Comparison of ENCODE assay signal across 8 mouse cellular contexts in genomic region chr10:128817033-128817432, GRCm38 (mm10). TPM values are rescaled to one million over a fixed set of nuclear protein-coding genes. Genes with fewer than 3 reads are reported as not detected.
DNase-seq lines count a peak whose midpoint lies in the region; ATAC-seq and TF ChIP-seq lines count a peak whose summit lies in the region.

Gene Sarnp (plus strand): TSS chr10:128817333.

- peaks cover 5% of the 10 kb centered on the region for H3K79me3 ChIP-seq in C2C12 (ENCODE audit: low read depth)

- no peak for TF ChIP-seq CTCF in C2C12 (IDR thresholded peaks at IDR 0.05; ENCODE audit: control insufficient read depth, insufficient read depth, insufficient read length)
- TF ChIP-seq CTCF in MEL (IDR thresholded peaks at IDR 0.05 in 2 of 3, conservative IDR thresholded peaks at IDR 0.05 in 1 of 3; ENCODE audit: control insufficient read depth in 1 of 3, insufficient read depth in 1 of 3, low read depth in 2 of 3, low read length in 3 of 3, poor library complexity in 1 of 3, severe bottlenecking in 1 of 3) = no peak
- no peak for TF ChIP-seq CTCF in liver, embryonic 14.5 days (IDR thresholded peaks at IDR 0.05; ENCODE audit: low read depth)

- no peak for TF ChIP-seq EP300 in MEL (IDR thresholded peaks at IDR 0.05; ENCODE audit: low read depth in 1 of 2, low read length in 2 of 2)
- TF ChIP-seq EP300 in liver, embryonic 14.5 days (IDR thresholded peaks at IDR 0.05; ENCODE audit: low read depth) = no peak

- no peak for ATAC-seq in forebrain, embryonic 15.5 days (replicated peaks)
- ATAC-seq in hindbrain, embryonic 11.5 days (ENCODE audit: low FRiP score) = no peak
- ATAC-seq in liver, embryonic 14.5 days (ENCODE audit: insufficient read depth) = no peak

- peaks cover 0 to 5% of the 10 kb centered on the region in 2 experiments; a peak in 1 of 4 replicates for H3K4me1 ChIP-seq in MEL (ENCODE audit: control insufficient read depth in 1 of 2, insufficient read depth in 2 of 2, low read length in 2 of 2)
- H3K4me1 ChIP-seq in forebrain, embryonic 15.5 days = peaks cover 12% of the 10 kb centered on the region
- no peaks in the 10 kb centered on the region for H3K4me1 ChIP-seq in hindbrain, embryonic 11.5 days (replicated peaks; ENCODE audit: control insufficient read depth, insufficient read depth, low read length)
- H3K4me1 ChIP-seq in liver, embryonic 14.5 days (replicated peaks; ENCODE audit: control insufficient read depth in 2 of 2, insufficient read depth in 2 of 2, low read length in 1 of 2) = peaks cover 5 to 6% of the 10 kb centered on the region in 2 experiments; a peak in 3 of 4 replicates

- WGBS in forebrain, embryonic 15.5 days = 94% methylated on average over 13 of the region's 13 CpGs
- WGBS in hindbrain, embryonic 11.5 days = 92% methylated on average over 13 of the region's 13 CpGs
- 80% methylated on average over 13 of the region's 13 CpGs for WGBS in liver, embryonic 14.5 days (ENCODE audit: insufficient replicate concordance)

- DNase-seq in MEL (ENCODE audit: low read depth, low spot score) = no peak
- no peak for DNase-seq in hindbrain, embryonic 11.5 days (ENCODE audit: low spot score)
- DNase-seq in liver, embryonic 14.5 days (ENCODE audit: low read depth in 3 of 3, low spot score in 3 of 3) = no peak
- no peak for DNase-seq in ovary, postnatal 14 days (ENCODE audit: low spot score)
- DNase-seq in testis, postnatal 10 days (ENCODE audit: low spot score) = no peak
- no peak for DNase-seq in lung, postnatal 25 days (ENCODE audit: low spot score)

- no peak within 1 kb of the TSS for H3K9ac ChIP-seq in MEL (ENCODE audit: control insufficient read depth, low read depth, low read length, poor library complexity, severe bottlenecking)
- no peak within 1 kb of the TSS for H3K9ac ChIP-seq in forebrain, embryonic 15.5 days (replicated peaks)
- no peak within 1 kb of the TSS for H3K9ac ChIP-seq in hindbrain, embryonic 11.5 days (ENCODE audit: low read depth, low read length)
- H3K9ac ChIP-seq in liver, embryonic 14.5 days (replicated peaks) = no peak within 1 kb of the TSS

- no peak for TF ChIP-seq RAD21 in MEL (IDR thresholded peaks at IDR 0.05; ENCODE audit: low read depth, low read length)

- H3K9me3 ChIP-seq in MEL (replicated peaks; ENCODE audit: insufficient read depth, low read length) = no peaks in the 10 kb centered on the region
- no peaks in the 10 kb centered on the region for H3K9me3 ChIP-seq in forebrain, embryonic 15.5 days
- H3K9me3 ChIP-seq in hindbrain, embryonic 11.5 days (ENCODE audit: control insufficient read depth, low read length) = no peaks in the 10 kb centered on the region
- no peaks in the 10 kb centered on the region for H3K9me3 ChIP-seq in liver, embryonic 14.5 days (ENCODE audit: control insufficient read depth, low read length)

- TF ChIP-seq POLR2A in MEL (IDR thresholded peaks at IDR 0.05; ENCODE audit: control insufficient read depth in 1 of 2, insufficient read depth in 1 of 2, low read depth in 1 of 2, low read length in 2 of 2, poor library complexity in 1 of 2) = no peak

- no peaks in the 10 kb centered on the region for H3K27me3 ChIP-seq in C2C12 (ENCODE audit: control insufficient read depth, insufficient read depth, insufficient read length)
- no peaks in the 10 kb centered on the region for H3K27me3 ChIP-seq in MEL (ENCODE audit: control insufficient read depth in 1 of 2, insufficient read depth in 2 of 2, low read length in 2 of 2)
- no peaks in the 10 kb centered on the region for H3K27me3 ChIP-seq in forebrain, embryonic 15.5 days
- no peaks in the 10 kb centered on the region for H3K27me3 ChIP-seq in hindbrain, embryonic 11.5 days (ENCODE audit: control insufficient read depth, insufficient read depth, low read length)
- H3K27me3 ChIP-seq in liver, embryonic 14.5 days (ENCODE audit: control insufficient read depth, insufficient read depth, low read length) = no peaks in the 10 kb centered on the region

- H3ac ChIP-seq in C2C12 (ENCODE audit: control insufficient read depth, insufficient read length, low read depth) = no peak within 1 kb of the TSS

- H3K36me3 ChIP-seq in C2C12 (ENCODE audit: control insufficient read depth, insufficient read depth) = peaks cover 67% of the 10 kb centered on the region
- peaks cover 11 to 26% of the 10 kb centered on the region in 2 experiments for H3K36me3 ChIP-seq in MEL (ENCODE audit: control insufficient read depth in 1 of 2, insufficient read depth in 2 of 2, low read length in 2 of 2)
- H3K36me3 ChIP-seq in forebrain, embryonic 15.5 days = peaks cover 69% of the 10 kb centered on the region
- peaks cover 17% of the 10 kb centered on the region for H3K36me3 ChIP-seq in hindbrain, embryonic 11.5 days (ENCODE audit: control insufficient read depth, insufficient read depth, low read length)
- H3K36me3 ChIP-seq in liver, embryonic 14.5 days (replicated peaks; ENCODE audit: control insufficient read depth, insufficient read depth, low read depth) = peaks cover 47% of the 10 kb centered on the region

- no peak within 1 kb of the TSS for H3K27ac ChIP-seq in MEL (ENCODE audit: control insufficient read depth, low read depth, low read length)
- H3K27ac ChIP-seq in forebrain, embryonic 15.5 days (replicated peaks) = no peak within 1 kb of the TSS
- no peak within 1 kb of the TSS for H3K27ac ChIP-seq in hindbrain, embryonic 11.5 days (ENCODE audit: low read depth, low read length)
- no peak within 1 kb of the TSS for H3K27ac ChIP-seq in liver, embryonic 14.5 days

- no peak within 1 kb of the TSS for H3K4me3 ChIP-seq in C2C12 (ENCODE audit: insufficient read depth, poor library complexity, severe bottlenecking)
- H3K4me3 ChIP-seq in MEL (ENCODE audit: control insufficient read depth in 1 of 2, insufficient read depth in 1 of 2, low read depth in 2 of 2, low read length in 2 of 2) = no peak within 1 kb of the TSS
- no peak within 1 kb of the TSS for H3K4me3 ChIP-seq in forebrain, embryonic 15.5 days
- no peak within 1 kb of the TSS for H3K4me3 ChIP-seq in hindbrain, embryonic 11.5 days (ENCODE audit: low read depth, low read length)
- H3K4me3 ChIP-seq in liver, embryonic 14.5 days (ENCODE audit: insufficient read depth in 1 of 2, low read depth in 2 of 2, low read length in 2 of 2) = no peak within 1 kb of the TSS

- peaks cover 16% of the 10 kb centered on the region for H3K79me2 ChIP-seq in C2C12 (ENCODE audit: control insufficient read depth, insufficient read depth)
- peaks cover 14% of the 10 kb centered on the region for H3K79me2 ChIP-seq in MEL (ENCODE audit: control insufficient read depth, insufficient read depth, low read length, poor library complexity)

- H3K4me2 ChIP-seq in forebrain, embryonic 15.5 days (replicated peaks) = no peak within 1 kb of the TSS
- H3K4me2 ChIP-seq in hindbrain, embryonic 11.5 days (replicated peaks; ENCODE audit: low read depth, low read length) = no peak within 1 kb of the TSS
- no peak within 1 kb of the TSS for H3K4me2 ChIP-seq in liver, embryonic 14.5 days (ENCODE audit: low read depth)

TF ChIP-seq in C2C12, 6 proteins besides CTCF, POLR2A, EP300 and RAD21:
- TF ChIP-seq FOSL1 (IDR thresholded peaks at IDR 0.05; ENCODE audit: insufficient read depth, low read length, poor library complexity, severe bottlenecking) (no peak), CEBPB (IDR thresholded peaks at IDR 0.05; ENCODE audit: low read depth) (no peak), MAX (IDR thresholded peaks at IDR 0.05) (no peak), MYOD1 (IDR thresholded peaks at IDR 0.05; ENCODE audit: control insufficient read depth, insufficient read length, low read depth) (no peak), MYOG (IDR thresholded peaks at IDR 0.05; ENCODE audit: control insufficient read depth, extremely low read depth, insufficient read length) (no peak), USF1 (IDR thresholded peaks at IDR 0.05; ENCODE audit: low read depth) (no peak)

TF ChIP-seq in MEL, 35 proteins besides CTCF, POLR2A, EP300 and RAD21:
- TF ChIP-seq ETS1 (IDR thresholded peaks at IDR 0.05; ENCODE audit: low read depth, low read length) = no peak
- TF ChIP-seq TBP (IDR thresholded peaks at IDR 0.05; ENCODE audit: low read depth, low read length) = no peak
- no peak for TF ChIP-seq RCOR1 (IDR thresholded peaks at IDR 0.05; ENCODE audit: low read depth, low read length)
- TF ChIP-seq NELFE (IDR thresholded peaks at IDR 0.05; ENCODE audit: low read depth, low read length) = no peak
- no peak for TF ChIP-seq CHD1 (IDR thresholded peaks at IDR 0.05; ENCODE audit: low read depth, low read length)
- no peak for TF ChIP-seq CHD2 (IDR thresholded peaks at IDR 0.05; ENCODE audit: low read length)
- TF ChIP-seq BHLHE40 (IDR thresholded peaks at IDR 0.05; ENCODE audit: borderline replicate concordance, low read depth, low read length) = no peak
- no peak for TF ChIP-seq UBTF (IDR thresholded peaks at IDR 0.05; ENCODE audit: borderline replicate concordance, insufficient read depth, low read depth, low read length)
- no peak for TF ChIP-seq SIN3A (IDR thresholded peaks at IDR 0.05; ENCODE audit: low read length)

RNA-seq across cellular contexts. Expression of gene Sarnp, which starts in this region (rescaled TPM):
- polyA plus RNA-seq in C2C12 (2012; fragmentation: generic; extraction: Trizol) (56.6 TPM), MEL (2012; ENCODE audit: insufficient read depth in 1 of 2, insufficient read length in 2 of 2, low read depth in 1 of 2, low replicate concordance in 2 of 2, missing spikeins in 1 of 2) (1,000 to 10,000 TPM in 1 of 2 experiments, 100 to 1,000 TPM in 1; 189 to 1,007 TPM)
- 100 and 103 TPM in 2 replicates for total RNA-seq in MEL (2012; rRNA removed)
- 190 and 199 TPM in 2 replicates for polyA plus RNA-seq in forebrain, embryonic 15.5 days (2015; fragmentation: Nextera tagmentation; extraction: Ambion mirVana)
- 282 and 286 TPM in 2 replicates for polyA plus RNA-seq in hindbrain, embryonic 11.5 days (2014; fragmentation: Nextera tagmentation; extraction: Ambion mirVana)
- 27.1 and 61.2 TPM in 2 replicates for polyA plus RNA-seq in liver, embryonic 14.5 days (2012; rRNA removed)
- 122 and 125 TPM in 2 replicates for polyA plus RNA-seq in liver, embryonic 14.5 days (2014; fragmentation: Nextera tagmentation; extraction: Ambion mirVana)
